ENCODE assay signal across 11 mouse cellular contexts in genomic region chr4:106980669-106981068, GRCm38 (mm10).
DNase-seq lines count a peak whose midpoint lies in the region; ATAC-seq lines count a peak whose summit lies in the region.
"Had no signal": no experiment of that assay in that cellular context is flagged by ENCODE, and none has a peak within 500 bp of the region (broad histone marks: within the 10 kb centered on the region; RNA-seq: fewer than 3 reads in every experiment).

No protein-coding gene starts in this region.

- H3K36me3 ChIP-seq in hindbrain, embryonic 10.5 days, result peaks cover 21% of the 10 kb centered on the region
- H3K36me3 ChIP-seq in hindbrain, embryonic 14.5 days (replicated peaks; ENCODE audit: control insufficient read depth, insufficient read depth), result no peaks in the 10 kb centered on the region
- H3K36me3 ChIP-seq in intestine, embryonic 14.5 days (ENCODE audit: control insufficient read depth, insufficient read depth, low read length), result peaks cover 5% of the 10 kb centered on the region; the same call in 1 of the 2 replicates

- H3K27me3 ChIP-seq in hindbrain, embryonic 10.5 days (ENCODE audit: insufficient read depth, poor library complexity, severe bottlenecking), result no peaks in the 10 kb centered on the region
- H3K27me3 ChIP-seq in hindbrain, embryonic 14.5 days (ENCODE audit: control insufficient read depth, insufficient read depth, low read length), result no peaks in the 10 kb centered on the region
- H3K27me3 ChIP-seq in intestine, embryonic 14.5 days (replicated peaks; ENCODE audit: control insufficient read depth, insufficient read depth, low read length), result no peaks in the 10 kb centered on the region
- H3K27me3 ChIP-seq: neural tube, embryonic 12.5 days had no signal

- H3K4me2 ChIP-seq in hindbrain, embryonic 14.5 days (replicated peaks), result no peak overlapping the region
- no peak overlapping the region for H3K4me2 ChIP-seq in intestine, embryonic 14.5 days (ENCODE audit: low read length)
- H3K4me2 ChIP-seq: neural tube, embryonic 12.5 days had no signal

- intact Hi-C loops in gastrocnemius, postnatal 14 days (cut with DNase I; ENCODE audit: low total_unique reads), result no loop called here

- WGBS in hindbrain, embryonic 10.5 days, result 31% methylated on average over 7 of the region's 7 CpGs
- 41% methylated on average over 7 of the region's 7 CpGs for WGBS in hindbrain, embryonic 14.5 days
- WGBS in intestine, embryonic 14.5 days, result 29% methylated on average over 7 of the region's 7 CpGs

- H3K4me3 ChIP-seq in hindbrain, embryonic 10.5 days, result no peak overlapping the region
- no peak overlapping the region for H3K4me3 ChIP-seq in hindbrain, embryonic 14.5 days (replicated peaks; ENCODE audit: low read length)
- H3K4me3 ChIP-seq in intestine, embryonic 14.5 days (ENCODE audit: low read depth, low read length), result no peak overlapping the region
- H3K4me3 ChIP-seq: neural tube, embryonic 12.5 days had no signal

- H3K9me3 ChIP-seq in hindbrain, embryonic 10.5 days, result no peaks in the 10 kb centered on the region
- no peaks in the 10 kb centered on the region for H3K9me3 ChIP-seq in hindbrain, embryonic 14.5 days (ENCODE audit: control insufficient read depth, low read length)
- no peaks in the 10 kb centered on the region for H3K9me3 ChIP-seq in intestine, embryonic 14.5 days (ENCODE audit: control insufficient read depth, low read length)
- H3K9me3 ChIP-seq: neural tube, embryonic 12.5 days had no signal

- peak overlapping the region; percentile 36 for H3K27ac ChIP-seq in hindbrain, embryonic 10.5 days
- no peak overlapping the region for H3K27ac ChIP-seq in hindbrain, embryonic 14.5 days
- peak overlapping the region; percentile 80 for H3K27ac ChIP-seq in intestine, embryonic 14.5 days (ENCODE audit: low read depth)
- H3K27ac ChIP-seq: neural tube, embryonic 12.5 days had no signal

- peaks cover 98% of the 10 kb centered on the region for H3K4me1 ChIP-seq in hindbrain, embryonic 10.5 days (replicated peaks)
- H3K4me1 ChIP-seq in hindbrain, embryonic 14.5 days (replicated peaks; ENCODE audit: control insufficient read depth, insufficient read depth, low read length), result peaks cover 74% of the 10 kb centered on the region
- peaks cover 86% of the 10 kb centered on the region for H3K4me1 ChIP-seq in intestine, embryonic 14.5 days (replicated peaks; ENCODE audit: control insufficient read depth, insufficient read depth, low read length)

- ATAC-seq in hindbrain, embryonic 14.5 days (ENCODE audit: low FRiP score), result no peak
- peak; percentile 46; the same call in 1 of the 2 replicates for ATAC-seq in common myeloid progenitor, adult 5-6 weeks (replicated peaks; ENCODE audit: low read depth, poor library complexity, severe bottlenecking)
- ATAC-seq in intestine, embryonic 14.5 days (replicated peaks; ENCODE audit: low FRiP score, low TSS enrichment, low read depth), result peak; percentile 16; the same call in 1 of the 2 replicates
- peak; percentile 46 for ATAC-seq in megakaryocyte, adult 5-6 weeks (ENCODE audit: poor library complexity, severe bottlenecking)
- ATAC-seq: hindbrain, embryonic 16.5 days had no signal

- no peak overlapping the region for H3K9ac ChIP-seq in hindbrain, embryonic 14.5 days
- H3K9ac ChIP-seq in intestine, embryonic 14.5 days (ENCODE audit: low read length), result no peak overlapping the region
- H3K9ac ChIP-seq: neural tube, embryonic 12.5 days had no signal

- DNase-seq in hindbrain, embryonic 10.5 days (ENCODE audit: low spot score), result no peak
- DNase-seq in hindbrain, embryonic 14.5 days (ENCODE audit: low spot score), result no peak
- no peak for DNase-seq in intestine, embryonic 14.5 days (ENCODE audit: low spot score)
- no peak for DNase-seq in left cerebral cortex, adult 18-20 months (ENCODE audit: low spot score in 2 of 2)
- no peak for DNase-seq in gastrocnemius, postnatal 14 days
- no peak for DNase-seq in thymus, postnatal 10 days (ENCODE audit: low spot score in 2 of 2)
- DNase-seq: adrenal gland, postnatal 14 days had no signal
